Mouse (Mus musculus) kidney, adult 11 months (tissue): ENCODE measurements around the gene Gm27021.

Experiments
- DNase-seq: peaks from one replicate; pipeline ENCODE4 v3.0.0; 2022

Gm27021 gene

DNA sequence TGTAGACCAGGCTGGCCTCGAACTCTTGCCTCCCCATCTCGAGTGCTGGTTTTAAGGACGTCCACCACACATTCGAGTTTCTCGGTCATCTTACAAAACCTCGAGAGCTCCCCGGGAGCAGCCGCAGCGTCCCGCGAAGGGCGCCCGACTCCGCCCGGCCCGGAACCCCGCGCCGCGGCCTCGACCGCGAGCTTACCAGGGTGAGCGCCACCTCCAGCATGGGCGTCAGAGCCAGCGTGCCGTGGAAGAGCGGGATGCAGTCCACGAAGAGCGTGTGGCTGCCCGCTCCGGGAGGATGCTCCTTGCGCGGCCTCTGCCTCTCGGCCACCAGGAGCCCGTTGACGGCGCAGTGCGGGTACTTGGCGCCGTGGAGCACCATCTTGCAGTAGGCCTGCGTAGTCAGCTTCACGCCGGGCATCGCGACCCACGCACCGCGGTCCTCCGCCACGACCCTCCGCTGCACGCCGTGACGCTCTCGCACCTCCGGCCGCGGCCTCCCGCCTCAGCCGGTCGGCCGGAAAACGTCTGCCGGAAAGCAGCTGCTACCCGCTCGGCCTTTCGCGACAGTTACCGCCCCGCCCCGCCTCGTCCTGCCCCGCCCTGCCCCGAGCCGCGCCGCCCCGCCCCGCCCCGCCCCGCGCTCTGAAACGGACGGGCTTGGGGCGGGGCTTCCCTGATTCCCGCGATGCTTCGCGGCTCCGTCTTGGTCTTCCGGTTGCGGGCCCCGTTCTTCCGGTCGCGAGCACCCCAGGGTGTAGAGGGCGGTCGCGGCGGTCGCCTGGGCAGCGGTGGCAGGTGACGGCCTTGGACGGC lies at the start of gene Gm27021, which contains the start of gene Cox4i1:
Gene Gm27021, minus strand, starts transcription at position 519 of the 813 bp plus-strand sequence.
Gene Cox4i1, plus strand, starts transcription at position 662 of the 813 bp plus-strand sequence.
- peak; percentile 89 for DNase-seq

DNA sequence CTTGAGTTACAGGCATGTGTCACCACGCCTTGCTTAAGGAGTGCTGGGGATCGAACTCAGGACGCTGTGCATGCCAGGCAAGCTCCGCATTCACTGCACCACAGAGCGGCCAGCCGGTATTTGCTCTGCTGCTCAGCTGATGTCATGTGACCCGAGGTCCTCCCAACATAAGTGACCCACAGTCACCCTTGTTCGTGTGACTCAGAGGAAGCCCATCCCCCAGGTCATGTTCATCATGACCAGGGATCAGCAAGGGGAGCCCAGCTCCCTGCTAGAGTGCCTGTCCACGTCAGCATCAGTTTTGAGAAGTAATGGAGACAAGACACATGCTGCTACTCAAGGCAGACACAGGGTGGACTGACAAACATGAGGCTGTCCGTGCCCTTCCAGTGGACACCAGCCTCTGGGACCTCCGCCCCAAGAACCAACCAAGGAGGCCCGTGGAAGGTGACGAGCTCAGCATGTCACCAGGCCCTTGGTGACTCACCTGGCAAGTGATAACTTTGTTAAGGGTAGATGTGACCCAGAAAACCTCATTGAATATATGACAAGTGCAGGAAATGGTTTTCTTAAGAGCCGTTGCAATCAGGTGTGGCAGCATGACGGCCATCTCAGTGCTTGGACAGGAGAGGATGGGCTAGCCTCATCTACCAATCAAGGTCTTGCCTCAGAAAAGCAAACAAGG lies 48.3 kb upstream of the Gm27021 start:
- DNase-seq: no peak

DNA sequence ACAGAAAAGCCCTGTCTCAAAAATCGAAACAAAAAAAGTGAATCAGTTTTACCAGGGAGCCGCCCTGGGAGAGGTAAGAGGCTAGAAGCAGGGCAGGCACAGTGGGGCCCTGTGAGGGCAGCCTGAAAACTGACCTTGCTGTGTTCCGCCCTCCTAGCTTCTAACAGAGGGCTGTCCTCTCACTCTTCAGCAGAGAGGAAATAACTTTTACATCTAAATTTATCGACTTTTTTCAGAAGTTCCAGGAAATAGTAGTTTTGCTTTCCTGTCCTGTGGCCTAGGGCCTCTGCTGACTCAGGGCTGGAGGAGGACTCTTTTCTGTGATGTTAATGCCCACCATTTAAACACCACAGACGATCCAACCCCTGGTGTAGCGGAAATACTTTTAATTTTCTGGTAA lies 47.3 kb upstream of the Gm27021 start:
- no peak for DNase-seq

DNA sequence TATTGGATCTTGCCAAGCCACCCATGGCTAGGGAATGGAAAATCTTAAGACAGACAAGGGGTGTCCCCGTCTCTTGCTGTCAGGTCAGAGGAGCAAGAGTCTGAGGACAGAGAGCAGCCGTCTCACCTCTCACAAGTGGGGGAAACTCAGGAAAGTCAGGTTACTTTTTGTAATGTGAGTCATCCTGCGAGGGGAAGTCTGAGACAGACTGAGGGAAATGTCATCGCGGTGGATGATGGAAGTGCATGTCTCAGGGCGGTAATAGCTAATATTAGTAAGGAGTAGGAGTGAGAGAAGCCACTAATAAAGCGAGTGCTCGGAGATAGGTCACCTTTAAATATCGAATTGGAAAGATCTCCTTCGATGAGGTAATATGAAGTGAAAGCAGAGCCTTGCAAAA lies 41.3 kb upstream of the Gm27021 start:
- DNase-seq: no peak

DNA sequence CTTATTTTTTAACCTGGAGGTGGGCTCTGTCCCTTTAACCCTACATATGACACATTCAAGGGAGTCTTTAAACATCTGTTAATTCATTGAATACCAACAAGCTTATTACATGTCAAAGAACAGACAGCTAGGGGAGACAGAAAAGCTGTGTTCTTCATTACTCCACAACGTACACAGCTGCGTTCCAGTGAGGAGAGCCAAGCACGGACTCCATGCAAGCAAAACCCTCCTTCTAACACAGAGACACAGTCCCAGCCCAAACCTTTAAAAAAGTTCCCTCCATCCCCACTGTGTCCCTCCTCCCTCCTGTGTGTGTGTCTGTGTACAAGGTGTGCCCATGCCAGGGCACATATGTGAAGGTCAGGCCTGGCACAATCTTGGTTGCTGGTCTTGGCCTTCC lies 38.3 kb upstream of the Gm27021 start:
- no peak for DNase-seq

DNA sequence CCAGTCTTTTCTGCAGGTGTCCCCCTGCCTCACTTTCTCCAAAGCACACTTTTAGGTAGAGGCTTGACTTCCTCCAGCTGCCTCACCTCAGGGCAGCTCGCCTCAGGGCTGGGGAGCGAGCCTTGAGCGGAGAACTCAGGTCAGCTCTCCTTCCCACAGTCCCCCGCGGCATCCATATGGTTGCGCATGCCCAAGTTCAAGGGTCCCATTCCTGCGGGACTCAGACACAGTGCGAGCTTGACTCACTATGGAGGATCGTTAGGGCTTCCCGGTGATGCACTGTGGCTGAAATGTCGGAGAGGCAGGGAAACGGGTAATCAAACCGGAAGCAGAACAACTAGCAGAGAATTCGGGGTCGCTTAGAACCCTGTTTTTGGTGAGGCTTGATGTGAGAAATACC lies 37.3 kb upstream of the Gm27021 start:
- DNase-seq: no peak

DNA sequence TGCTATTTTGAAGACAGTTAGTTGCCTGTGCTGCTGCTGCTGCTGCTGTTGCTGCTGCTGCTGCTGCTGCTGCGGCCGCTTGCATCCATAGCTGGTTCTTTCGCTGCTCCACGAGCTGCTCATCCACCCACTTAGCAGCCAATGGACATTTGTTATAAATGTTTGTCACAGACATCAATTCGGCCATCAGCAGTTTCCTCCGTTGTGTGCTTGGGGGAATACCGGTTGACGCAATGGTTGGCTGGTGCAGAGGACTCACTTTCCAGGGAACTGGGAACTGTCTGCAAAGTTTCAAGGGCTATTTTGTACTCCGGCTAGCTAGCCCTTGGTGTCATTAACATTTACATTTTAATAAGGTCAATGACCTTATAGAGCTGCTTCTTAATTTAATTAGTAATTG lies 36.3 kb upstream of the Gm27021 start:
- DNase-seq: no peak

DNA sequence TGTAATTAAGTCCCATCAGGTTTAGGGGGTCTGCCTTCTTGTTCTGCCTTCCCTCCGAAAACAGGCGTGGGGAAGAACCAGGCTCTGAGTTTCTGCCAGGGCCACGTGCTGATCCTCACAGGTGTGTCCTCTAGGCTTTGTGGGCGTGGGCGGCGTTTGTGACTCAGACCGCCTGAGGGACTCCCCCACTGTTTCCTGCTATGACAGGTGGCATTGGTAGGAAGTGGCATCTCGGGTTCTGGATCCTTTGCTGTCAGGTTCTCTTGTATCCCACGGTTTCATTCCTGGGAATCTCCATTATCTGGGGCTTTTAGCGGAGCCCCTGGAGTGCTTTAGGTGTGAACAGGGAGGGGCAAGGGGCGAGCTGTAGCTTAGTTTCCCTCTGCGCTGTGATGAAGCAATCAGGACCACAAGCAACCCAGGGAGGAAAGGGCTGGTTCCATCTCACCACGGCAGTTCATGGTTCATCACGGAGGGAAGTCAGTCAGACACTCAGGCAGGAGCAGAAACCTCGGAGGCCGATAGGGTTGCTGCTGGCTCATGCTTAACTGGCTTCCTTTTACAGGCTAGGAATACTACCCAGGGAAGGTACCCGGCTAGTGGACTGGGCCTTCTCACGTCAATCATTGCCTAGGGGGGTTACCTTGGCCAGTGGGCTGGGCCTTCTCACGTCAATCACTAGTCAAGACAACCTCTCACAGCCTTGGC lies 34.0 kb upstream of the Gm27021 start:
- DNase-seq: no peak

DNA sequence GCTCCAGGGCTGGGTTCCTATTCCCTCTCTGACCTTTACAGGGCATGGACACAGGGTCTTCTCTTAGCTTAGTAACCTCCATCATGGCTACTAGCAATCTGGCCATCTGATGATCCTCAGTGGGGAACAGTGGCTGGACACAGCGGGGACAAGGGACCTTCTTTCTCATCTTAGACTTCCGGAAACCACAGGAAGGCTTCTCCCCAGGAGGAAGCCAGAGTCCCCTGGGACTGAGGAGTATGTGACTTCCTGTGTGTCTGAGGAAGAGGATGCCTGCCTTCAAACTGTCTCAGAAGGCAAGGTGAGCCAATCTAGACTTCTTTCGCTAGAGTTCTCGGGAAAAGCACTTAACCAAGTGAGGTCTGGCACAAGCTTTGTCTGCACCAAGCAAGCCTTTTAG lies 32.2 kb upstream of the Gm27021 start:
- DNase-seq: no peak

DNA sequence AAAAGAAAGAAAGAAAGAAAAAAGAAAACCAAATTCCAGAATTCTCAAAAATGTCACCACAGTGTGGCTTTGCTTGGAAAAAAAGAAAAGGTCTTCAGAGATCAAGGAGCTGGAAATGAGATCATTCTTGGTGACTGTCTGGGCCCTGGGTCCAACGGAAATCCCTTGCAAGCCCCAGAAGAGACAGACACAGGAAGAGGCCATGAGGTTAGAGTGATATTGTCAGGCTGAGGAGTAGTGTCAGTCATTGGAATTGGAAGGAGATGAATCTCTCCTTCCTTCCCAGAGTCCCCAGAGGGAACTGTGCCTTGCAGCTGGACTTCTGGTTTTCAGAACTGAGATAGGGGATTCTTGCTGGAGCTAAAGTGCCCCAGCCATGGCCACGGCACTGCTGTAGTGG lies 31.7 kb upstream of the Gm27021 start:
- no peak for DNase-seq

DNA sequence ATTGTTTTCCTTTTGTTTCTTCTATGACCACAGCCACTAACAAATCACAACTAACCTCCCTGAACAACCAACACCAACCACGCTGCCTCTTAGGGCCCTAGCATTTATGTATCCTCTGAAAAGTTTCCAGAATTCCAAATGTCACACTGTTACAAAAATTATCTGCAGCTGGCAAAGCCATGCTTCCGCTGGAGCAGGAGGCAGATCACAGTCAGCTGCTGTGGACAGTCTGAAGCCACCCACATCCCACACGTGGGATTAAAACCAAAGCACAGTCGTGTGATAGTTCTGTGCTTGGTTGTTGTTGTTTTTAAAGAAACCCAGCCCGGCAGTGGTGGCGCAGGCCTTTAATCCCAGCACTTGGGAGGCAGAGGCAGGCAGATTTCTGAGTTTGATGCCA lies 31.2 kb upstream of the Gm27021 start:
- DNase-seq: no peak

DNA sequence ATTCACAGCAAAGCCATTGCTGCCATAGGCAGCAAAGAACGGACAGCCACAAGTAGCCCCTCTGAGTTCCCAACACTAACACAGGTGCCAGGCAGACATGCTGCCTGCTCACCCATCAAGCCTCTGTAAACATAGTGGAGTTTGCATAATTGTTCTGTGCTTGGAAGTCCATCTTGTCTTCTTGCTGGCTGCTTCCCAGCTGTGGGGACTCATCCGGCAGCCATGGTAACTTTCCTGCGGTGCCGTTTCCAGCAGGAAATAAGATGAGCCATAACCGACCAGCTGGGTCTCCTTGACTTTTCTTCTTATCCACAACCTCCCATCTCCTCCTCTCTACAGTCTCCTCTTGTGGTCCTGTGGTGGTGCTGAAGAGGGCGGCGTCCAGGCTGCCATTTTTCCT lies 30.5 kb upstream of the Gm27021 start:
- no peak for DNase-seq

DNA sequence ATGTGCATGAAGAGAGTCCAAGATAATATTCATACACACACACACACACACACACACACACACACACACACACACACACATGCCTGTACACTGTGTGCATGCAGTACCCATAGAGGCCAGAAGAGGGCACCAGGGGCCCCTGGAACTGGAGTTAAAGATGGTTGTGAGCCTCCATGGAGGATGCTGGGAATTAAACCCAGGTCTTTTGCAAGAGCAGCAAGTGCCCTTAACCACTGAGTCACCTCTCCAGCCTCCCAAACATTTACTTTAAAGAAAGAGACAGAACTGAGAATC lies 30.0 kb upstream of the Gm27021 start:
- DNase-seq: no peak

DNA sequence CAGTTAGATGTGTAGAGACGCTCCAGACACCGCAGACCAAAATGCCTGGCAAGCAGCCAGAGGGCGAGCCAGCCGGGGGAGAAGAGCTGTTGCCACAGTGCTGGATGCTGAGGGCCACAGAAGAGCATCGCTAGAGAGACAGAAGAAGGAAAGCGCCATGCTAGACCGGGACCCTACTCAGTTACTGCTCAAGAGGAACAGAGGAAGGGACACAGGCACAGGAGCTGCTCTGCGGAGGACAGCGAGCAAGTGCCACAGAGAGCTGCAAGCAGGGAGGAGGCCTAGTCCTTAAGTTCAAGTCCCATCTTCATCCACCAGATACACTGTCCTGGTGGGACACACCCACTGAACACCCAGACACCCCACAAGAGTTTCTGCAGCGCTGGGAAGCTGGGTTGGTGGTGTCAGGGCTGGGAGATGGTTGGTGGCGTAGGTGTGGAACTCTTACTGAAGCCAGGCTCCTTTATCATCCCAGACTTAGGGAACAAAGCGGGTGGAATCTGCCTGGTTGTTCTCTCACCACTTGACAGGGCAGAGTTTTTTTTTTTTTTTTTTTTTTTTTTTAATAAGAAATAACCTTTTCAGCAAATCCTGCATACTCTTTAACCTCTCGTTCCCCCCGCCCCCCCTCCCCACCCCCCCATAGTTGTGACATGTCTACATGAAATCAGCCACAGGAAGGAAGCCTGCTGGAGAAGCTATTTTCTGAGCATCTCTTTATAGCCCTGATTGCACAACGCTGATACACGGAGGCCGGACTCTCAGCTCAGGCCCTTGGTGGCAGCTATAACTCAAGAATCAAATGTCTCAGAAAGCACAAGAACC lies 29.5 kb upstream of the Gm27021 start:
- DNase-seq: no peak

DNA sequence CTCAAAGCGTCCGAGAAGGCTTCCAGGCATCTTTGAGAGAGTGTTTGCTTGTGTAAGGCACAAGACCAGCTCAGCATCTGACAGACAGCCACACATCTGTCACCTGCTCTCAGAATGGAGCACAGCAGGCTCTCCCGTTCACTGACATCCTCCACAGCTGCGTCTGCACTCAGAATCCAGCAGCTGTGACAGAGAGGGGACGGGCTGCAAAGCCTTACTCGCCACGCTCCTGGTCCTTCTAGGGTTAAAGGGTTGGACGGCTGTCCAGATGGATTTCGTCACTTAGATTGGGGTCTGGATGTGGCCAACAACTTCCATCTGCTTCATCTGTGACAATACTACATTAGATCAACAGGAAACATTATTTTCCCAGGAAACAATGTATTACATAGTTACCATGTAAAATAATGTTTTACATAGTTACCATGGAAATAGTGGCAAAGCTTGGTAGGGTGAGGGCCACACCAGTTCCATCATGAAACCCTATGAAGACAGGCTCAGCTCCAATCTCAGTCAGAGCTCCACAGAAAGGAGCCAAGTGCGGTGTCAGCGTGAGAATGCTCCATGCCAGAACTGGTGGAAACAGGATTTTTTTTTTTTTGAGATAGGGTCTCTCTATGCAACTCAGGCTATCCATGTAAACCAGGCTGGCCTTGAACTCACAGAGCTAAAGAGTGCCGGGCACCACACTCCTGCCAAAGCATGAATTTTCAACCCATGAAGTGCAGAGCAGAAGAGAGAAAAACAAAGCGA lies 28.7 kb upstream of the Gm27021 start:
- DNase-seq: no peak

DNA sequence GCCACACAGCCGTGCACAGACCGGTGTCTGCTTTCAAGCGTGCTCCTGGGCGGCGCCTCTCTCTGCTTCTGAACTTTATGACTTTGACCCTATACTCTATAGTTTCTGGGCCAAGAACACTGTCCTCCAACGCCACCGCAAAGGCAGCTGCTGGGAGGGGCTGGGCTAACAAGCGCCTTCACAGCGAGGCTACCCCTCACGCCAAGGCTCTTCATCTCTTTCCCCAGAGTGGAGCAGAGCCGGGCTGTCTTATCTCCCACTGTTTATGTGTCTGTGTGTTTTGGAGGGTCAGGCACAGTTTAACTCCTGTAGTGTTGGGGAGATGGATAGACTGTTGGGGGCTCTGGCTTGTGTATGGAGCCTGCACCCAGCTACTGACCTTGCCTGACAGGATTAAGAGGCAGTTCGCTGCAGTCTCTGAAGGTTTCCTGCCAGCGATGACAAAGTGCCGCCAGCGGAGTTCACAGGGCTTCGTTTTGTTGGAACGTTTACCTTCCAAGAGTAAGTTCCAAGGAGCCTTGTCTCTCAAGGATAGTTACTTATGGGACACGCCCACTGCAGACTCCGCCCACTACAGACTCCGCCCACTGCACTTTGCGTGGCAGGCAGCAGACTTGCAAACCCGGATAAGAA lies 26.1 kb upstream of the Gm27021 start:
- DNase-seq: no peak

DNA sequence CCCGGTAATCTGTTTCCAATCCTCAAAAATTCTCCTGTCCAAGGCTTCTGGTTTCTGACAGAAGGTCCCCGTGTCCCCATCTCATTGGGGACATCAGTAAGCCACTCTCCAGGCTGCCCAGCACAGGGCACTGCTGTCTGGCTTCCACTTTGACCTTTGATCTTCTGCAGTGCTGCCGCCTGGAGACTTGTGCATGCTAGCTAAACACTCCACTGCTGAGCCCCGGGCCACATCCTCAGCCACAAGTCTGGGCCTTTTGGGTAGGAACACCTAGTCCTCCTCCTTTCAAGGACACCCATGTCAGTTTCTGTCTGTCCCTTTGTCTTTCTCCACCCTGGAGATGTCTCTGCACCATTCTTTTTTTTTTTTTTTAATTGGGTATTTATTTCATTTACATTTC lies 25.1 kb upstream of the Gm27021 start:
- DNase-seq: no peak

DNA sequence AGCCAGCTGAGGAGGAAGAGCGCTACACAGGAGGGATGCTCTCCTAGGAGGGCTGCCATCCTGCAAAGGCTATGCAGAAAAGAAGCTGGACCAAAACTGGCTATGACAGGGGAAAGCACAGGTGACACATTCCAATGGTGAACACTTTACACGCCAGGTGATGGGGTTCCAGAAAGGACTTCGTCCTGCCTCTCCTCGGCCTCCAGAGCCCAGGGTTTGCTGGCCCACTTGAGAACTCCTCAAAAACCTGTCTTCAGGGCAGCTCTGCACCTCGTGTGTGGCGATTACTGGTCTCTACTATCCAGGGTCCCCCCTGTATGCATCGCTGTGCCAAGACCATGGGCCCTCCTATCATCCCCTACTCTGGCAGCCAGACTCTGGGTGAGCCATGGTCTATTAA lies 20.6 kb upstream of the Gm27021 start:
- DNase-seq: no peak

DNA sequence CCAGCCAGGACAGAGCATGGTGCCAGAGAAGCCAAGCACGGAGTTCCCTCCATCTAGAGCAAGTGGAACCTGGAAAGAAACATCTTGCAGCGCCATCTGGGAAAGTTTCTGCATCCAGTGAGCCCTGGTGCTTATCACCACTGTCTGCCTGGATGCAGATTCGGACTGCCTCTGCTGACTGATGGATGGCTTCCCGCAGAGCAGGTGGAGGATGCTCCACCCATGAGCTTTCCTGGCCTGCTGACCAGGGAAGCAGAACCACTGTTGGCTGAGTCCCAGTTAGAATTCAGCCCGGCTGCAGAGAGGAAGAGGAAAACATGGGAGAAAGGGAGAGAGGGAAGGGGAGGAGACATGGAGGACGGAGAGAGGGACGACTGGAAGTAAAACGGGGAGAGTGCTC lies 19.9 kb upstream of the Gm27021 start:
- peak; percentile 65 for DNase-seq

DNA sequence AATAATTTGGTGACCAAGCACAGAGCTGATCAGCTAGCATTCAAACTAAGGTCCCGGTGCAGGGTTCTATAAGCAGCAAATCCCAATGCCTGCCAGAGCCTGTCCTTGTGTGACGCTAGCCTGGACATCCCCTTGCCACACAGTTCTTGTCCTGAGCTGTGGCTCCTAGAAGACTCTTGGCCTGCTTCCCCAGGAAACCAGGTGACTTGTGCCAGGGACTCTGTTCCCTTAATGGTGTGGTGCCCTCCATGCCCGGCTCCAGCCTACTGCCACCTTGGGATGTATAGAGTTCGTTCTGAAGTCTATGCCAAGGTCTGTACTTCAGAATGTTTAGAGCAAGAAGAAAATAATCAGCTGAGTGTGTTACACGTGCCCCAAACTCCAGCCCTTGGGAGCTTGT lies 18.7 kb upstream of the Gm27021 start:
- no peak for DNase-seq

DNA sequence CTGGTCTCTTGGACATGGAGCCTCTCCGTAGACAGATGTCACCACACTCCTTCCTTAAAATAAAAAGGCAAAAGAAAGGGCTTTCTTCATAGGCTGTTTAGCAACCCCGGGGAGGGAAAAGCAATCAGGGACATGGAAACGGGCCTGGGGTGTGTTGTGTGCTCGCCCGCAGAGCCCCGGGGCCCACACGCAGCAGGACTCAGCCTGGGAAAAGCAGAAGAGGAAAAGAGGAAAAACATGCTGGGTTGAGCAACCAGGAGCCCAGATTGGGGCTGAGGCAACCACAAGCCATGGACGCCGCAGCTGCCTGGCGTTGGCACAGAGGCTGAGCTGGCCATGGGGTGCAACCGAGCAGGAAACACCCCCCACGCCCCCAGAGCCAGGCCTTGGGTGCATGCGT lies 18.2 kb upstream of the Gm27021 start:
- no peak for DNase-seq

DNA sequence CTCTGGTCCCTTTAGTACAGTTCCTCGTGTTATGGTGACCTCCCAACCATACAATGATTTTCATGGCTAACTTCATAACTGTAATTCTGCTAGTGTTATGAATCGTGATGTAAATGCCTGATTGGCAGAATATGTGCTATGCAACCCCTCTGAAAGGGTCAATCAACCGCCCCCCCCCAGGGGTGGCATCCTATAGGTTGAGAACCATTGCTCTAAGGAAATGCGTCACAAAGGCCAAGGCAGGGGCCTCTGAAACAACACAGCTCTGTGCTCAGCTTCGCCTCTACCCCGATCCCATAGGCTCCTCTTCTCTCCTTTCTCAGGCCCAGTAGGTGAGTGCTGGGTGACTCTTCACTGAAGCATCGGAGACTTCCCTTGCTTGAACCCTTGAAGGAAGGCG lies 17.7 kb upstream of the Gm27021 start:
- no peak for DNase-seq
